Mouse (Mus musculus) left cerebral cortex, postnatal 10 days (tissue): ENCODE results near the gene Exoc8. TPM values are rescaled to one million over a fixed set of nuclear protein-coding genes. Genes with fewer than 3 reads are reported as not detected.

Experiments
- DNase-seq, 2 experiments: peaks; one replicate each; pipeline ENCODE4 v3.0.0; 2021 to 2022; ENCODE audit warnings: low spot score in 2 of 2, mixed read lengths in 1 of 2; ENCODE audit errors: extremely low spot score in 1 of 2
- intact Hi-C: fragments of 180-260 bp; cut with DNase I; formaldehyde crosslinking; loops from one replicate; pipeline ENCODE4 v1.15.1; 2025
- total RNA-seq, 2 experiments: library from RNA; stranded (reverse); gene quantifications; 2 replicates each; pipeline ENCODE4 v1.2.3; 2021

The Exoc8 gene
- 10 to 100 TPM; 35.7 to 37.0 TPM for total RNA-seq

- intact Hi-C loops: loop anchor here (5.0 kb wide), 2 partner anchors 50 to 115 kb away; partner anchors contain the start of genes Egln1 and Tsnax
- peak; percentile 96 to 97 for DNase-seq
Observed at GRCm38 (mm10) chr8:124897386-124898250, at the start of gene Exoc8, which contains the start of gene Sprtn. Gene Exoc8 (minus strand): TSS chr8:124897705. Gene Sprtn (plus strand): TSS chr8:124897886.

GRCm38 (mm10) chr8:124944406-124944805, 46.9 kb upstream of the Exoc8 start:
- intact Hi-C loops: no loop called here
- no peak for DNase-seq

DNA sequence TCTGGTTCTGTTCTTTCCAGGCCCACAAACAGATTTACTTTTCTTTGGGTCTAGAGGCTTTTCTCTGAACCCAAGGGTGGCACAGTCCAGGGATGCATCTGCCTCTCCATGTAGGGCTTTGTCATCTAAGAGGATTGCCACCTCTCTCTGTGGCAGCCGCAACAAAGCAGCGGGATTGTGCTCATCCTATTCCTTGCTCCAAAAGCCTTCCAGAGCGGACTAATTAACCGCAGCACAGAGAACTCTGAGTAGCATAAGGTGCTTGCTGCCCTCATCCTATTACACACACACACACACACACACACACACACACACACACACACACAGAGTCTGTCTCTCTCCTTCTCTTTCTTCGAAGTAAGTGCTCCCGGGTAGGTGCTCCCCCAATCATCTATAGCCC, 46.3 kb upstream of the Exoc8 start:
- DNase-seq: no peak
- intact Hi-C loops: no loop called here

GRCm38 (mm10) chr8:124937293-124937692, 39.8 kb upstream of the Exoc8 start:
- no peak for DNase-seq
- intact Hi-C loops: no loop called here

- intact Hi-C loops: no loop called here
- DNase-seq: no peak
Observed at GRCm38 (mm10) chr8:124936699-124937098, 39.2 kb upstream of the Exoc8 start.

- DNase-seq: no peak
Observed at GRCm38 (mm10) chr8:124935116-124935515, 37.6 kb upstream of the Exoc8 start.

DNA sequence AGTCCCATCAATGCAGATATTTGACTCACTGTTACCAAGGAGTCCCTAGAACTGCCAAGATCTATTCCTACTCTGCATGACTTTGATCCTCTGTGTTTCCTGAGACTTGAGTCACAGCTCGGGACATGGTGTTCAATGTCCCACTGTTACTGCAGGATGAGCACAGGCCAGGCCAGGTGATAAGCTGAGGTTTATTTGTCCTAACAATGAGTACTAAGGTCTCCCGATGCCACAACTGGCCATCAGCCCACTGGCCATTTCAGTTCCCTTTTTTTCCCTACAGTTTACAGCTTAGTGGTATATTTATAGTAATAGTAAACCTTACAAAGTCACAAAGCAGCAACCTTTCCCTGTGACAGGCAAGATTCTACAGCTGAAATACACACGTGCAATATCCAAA, 34.9 kb upstream of the Exoc8 start:
- no peak for DNase-seq
- intact Hi-C loops: no loop called here

More at GRCm38 (mm10) chr8:124935116-124935515, 37.6 kb upstream of the Exoc8 start:
- intact Hi-C loops: no loop called here

DNA sequence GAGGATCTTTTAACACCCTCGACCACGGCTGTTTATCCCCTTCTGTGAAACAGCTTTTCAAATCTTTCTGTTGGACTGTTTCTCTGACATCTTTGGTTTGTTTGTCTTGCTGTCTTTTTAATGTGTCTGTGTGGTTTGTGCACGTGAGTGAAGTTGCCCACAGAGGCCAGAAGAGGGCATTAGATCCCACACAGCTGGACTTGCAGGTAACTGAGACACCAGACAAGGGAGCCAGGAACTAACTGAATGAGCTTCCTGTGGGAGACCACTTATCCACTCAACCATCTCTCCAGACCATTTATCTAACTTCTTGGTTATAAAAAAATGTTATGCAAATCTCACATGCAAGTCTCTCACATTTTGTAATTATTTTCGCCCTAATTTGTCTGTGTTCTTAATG, 33.1 kb upstream of the Exoc8 start:
- intact Hi-C loops: no loop called here
- DNase-seq: no peak

- intact Hi-C loops: no loop called here
- DNase-seq: no peak
Observed at GRCm38 (mm10) chr8:124930086-124930485, 32.6 kb upstream of the Exoc8 start.

DNA sequence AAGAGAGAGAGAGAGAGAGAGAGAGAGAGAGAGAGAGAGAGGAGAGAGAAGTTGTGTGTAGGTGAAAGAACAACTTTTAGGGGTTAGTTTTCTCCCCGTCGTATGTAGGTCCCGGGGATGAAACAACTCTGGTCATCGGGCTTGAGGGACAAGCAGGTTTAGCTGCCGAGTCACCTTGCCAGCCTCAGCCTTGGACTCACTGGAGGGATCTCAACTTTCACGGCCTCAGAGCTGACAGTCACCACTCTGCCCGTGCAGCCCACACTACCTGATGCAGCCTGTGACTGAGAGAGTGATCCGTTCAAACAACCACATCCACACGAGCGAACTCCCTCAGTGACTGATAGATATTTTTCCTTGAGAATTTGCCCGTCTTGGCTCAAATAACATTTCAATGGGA, 31.5 kb upstream of the Exoc8 start:
- DNase-seq: no peak
- intact Hi-C loops: no loop called here

DNA sequence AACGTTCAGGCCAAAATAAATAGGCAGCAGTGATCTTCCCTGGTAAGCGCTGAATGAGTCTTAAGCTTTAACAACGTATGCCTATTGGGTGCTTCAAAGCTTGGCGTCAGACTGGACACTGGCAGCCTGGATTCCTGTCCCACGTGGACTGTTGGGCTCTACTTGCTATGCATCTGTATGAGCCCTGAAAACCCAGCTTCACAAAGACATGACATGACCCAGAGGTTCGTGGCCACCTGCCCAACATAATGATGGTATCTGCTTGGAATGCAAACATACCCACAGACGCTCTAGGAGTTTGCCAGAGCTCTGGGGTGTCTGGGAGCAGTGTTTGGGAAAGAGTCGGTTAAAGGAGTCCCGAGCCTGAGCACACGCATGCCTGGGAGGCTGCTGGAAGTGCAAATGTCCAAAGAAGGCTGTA, 28.9 kb upstream of the Exoc8 start:
- DNase-seq: peak in 1 of 2 experiments; percentile 54
- intact Hi-C loops: no loop called here

GRCm38 (mm10) chr8:124925544-124926266, 28.2 kb upstream of the Exoc8 start:
- no peak for DNase-seq
- intact Hi-C loops: no loop called here

DNA sequence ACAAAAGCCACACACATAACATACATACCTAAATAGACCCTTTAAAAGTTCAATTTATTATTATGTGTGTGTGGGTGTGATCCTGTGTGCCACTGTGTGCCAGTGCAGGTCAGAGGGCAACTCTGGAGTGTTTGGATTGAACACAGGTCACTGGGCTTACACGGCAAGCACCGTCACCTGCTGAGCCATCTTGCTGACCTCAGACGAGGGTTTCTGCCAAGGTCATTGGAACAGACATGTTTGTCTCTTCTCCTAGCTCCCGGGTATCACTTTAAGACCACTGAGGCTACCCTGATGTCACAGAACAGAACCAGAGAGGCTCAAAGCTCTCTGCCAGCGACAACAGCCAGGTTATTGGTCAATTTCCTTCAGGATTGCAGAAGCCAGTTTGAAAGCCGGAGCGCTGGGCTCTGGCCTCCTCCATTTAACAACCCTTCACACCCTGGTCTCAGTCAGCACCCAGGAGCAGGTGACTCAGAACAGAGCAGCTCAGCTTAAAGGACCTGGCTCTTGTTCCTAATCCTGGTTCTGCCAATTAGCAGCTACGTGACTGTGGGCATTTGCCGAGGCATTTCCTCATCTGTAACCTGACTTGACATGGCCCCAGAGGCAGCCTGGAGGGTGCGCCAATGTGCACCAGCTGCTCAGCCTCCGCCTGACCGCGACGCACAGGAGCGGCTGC, 26.6 kb upstream of the Exoc8 start:
- DNase-seq: no peak
- intact Hi-C loops: no loop called here

- intact Hi-C loops: no loop called here
- no peak for DNase-seq
Observed at GRCm38 (mm10) chr8:124922490-124923089, 25.1 kb upstream of the Exoc8 start.

DNA sequence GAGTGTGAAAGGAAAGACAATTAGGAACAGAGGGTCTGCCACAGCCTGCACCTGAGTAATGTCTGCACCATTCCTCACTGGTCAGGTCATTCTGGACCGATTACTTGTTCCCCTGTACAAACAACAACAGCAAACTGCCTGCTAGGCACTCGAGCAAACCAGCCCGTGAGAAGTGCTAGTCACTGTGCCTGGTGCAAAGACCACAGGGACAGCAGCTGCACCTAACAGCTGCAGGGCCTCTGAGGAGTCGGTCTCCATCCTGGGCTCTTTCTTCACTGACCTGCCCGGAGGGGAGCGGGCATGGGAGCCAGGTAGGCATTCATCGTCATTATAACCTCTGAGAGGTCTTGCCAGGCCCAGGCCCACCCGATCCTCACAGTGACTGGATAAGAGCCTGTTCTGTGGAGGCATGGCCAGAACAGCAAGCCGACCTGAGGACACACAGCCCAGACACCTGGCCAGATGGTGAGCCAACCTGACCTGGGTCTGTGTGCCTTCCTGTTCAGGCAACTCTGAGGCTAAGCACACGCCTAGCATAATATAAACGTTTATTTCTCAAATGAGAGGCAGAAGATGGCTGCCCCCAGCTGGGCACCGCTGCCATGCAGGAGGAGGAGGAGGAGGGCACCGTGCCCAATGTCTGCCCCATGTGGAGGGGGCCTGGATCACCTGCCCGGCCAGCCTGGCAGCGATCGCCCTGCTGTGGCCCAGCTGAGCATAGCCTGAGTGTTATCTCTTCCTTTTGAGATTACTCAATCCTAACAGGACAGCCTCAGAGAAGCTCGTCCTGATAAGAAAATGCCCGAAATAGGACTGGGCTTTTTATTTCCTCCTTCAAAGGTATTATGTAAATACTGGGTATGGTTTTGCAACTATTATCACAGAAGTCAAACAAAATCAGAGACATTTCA, 24.1 kb upstream of the Exoc8 start:
- intact Hi-C loops: no loop called here
- DNase-seq: no peak

- intact Hi-C loops: no loop called here
Observed at GRCm38 (mm10) chr8:124917741-124918484, 20.4 kb upstream of the Exoc8 start.

DNA sequence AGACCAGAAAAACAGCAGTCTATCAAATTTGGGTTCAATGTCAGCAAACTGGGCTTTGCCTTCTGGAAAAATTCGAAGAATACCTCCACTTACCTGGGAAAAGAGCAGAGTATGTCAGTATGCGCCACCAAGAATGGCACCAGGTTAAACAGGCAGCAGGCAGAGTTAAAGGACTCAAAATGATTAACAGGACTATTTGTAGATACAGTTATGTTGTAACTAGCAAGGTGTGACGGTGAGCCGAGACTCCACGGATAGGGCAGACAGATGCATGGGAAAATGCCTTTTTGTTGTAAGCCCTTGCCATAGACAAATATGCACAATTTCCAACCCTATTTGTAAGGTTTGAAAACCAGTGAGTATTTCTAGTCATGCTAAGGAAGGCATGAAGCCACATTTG, 16.6 kb upstream of the Exoc8 start:
- intact Hi-C loops: no loop called here
- DNase-seq: no peak

More at GRCm38 (mm10) chr8:124917741-124918484, 20.4 kb upstream of the Exoc8 start:
- DNase-seq: no peak
